Mouse (Mus musculus) Muller cell, postnatal 12 days (primary cell): ENCODE measurements around the gene Odc1.

ENCODE experiments used
- DNase-seq: peaks from one replicate; pipeline ENCODE4 v3.0.0-alpha.2; 2015; ENCODE audit errors: inconsistent ontology term

Odc1 gene

DNA sequence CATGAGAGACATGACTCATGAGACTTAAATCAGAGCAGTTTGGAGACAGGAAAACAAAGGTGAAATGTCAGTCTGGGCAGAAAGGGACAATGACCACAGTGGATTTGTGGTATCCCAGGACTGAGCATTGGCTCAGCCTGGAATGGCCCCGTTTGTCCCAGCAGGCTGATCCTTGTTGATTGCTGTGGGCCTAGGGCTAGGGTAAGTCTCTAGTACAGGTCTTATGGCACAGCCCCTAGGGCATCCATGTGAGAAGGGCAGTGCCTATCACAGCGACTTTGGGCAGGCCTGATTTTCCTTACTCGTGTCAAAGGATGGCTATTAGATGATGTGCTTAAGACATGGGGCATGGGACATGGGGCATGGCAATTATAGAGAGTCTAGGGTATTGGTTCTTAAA is 41.4 kb downstream of the Odc1 start:
- no peak for DNase-seq

DNA sequence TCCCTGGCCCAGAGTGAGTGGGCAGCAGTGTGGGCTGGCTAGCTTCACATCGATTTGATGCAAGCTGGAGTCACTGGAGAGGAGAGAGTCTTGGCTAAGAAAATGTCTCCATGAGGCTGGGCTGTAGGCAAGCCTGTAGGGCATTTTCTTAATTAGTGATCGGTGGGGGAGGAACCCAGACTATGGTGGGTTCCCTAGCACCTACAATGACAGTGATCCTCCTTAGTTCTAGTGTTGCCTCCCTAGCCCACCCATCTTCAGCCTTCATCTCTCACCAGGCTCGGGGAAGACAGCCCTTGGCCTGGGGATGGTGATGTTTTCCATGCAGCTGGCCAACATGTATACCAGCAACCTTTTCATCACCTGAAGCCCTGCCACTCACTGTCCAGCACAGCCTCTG is 43.8 kb downstream of the Odc1 start:
- DNase-seq, result no peak

DNA sequence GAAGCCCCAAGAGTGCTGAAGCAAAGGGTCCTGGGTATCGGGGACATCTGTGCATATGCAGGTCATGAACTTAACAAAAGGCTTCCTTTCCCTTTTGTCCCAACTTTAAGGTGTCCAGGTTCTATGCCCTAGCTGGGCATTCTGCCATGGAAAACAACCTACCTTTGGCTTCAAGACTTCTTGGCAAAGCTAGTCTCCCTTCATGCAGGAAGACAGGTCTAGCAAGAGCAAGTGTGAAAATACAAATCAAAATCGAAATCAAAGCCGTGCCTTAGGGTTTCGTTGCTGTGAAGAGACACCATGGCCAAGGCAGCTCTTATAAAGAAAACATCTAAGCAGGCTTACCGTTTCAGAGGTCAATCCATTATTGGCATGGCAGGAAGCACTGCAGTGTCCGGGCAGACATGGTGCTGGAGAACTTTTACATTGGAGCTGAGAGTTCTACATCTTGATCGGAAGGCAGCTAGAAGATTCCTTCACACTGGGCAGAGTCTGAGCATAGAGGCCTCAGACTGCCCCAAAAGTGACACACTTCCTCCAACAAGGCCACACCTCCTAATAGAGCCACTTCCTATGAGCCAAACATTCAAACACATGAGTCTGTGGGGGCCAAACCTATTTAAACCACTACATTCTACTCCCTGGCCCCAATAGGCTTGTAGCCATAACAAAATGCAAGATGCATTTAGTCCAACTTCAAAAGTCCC is 44.5 kb downstream of the Odc1 start:
- DNase-seq, result no peak

DNA sequence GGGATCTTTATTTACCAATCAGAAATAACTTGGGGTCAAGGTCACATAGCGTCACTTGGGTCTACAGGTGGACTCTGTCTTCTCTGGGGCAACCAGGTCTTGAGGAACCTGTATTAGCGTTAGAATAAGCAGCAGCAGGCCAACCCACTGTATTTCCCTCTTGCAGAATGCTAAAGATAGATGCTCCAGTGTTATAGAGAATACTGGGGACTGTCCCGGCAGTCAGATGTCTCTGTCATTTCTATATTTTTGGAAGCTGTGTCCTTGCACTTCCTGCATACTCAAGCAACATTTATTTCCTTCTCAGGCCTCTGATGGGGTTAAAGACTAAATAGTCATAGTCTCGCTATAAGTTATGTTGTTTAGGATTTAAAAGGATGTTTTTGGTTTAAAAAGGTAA is 46.7 kb downstream of the Odc1 start:
- DNase-seq, result no peak

DNA sequence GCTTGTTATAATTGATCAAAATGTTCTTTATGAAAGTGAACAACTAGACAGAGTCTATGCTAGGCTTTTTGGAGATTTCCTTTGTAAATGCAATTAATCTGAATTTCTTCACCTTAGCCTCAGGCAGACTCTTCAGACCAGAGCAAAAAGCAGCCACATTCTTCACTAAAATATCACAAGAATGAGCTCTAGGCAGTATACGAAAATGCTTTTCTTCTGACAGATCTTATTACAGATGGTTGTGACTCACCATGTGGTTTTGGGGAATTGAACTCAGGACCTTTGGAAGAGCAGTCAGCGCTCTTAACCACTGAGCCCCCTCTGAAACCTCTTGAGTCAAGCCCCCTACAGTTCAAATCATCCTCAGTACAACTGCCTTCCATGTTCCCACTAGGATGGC is 49.4 kb downstream of the Odc1 start:
- peak; percentile 92 for DNase-seq

DNA sequence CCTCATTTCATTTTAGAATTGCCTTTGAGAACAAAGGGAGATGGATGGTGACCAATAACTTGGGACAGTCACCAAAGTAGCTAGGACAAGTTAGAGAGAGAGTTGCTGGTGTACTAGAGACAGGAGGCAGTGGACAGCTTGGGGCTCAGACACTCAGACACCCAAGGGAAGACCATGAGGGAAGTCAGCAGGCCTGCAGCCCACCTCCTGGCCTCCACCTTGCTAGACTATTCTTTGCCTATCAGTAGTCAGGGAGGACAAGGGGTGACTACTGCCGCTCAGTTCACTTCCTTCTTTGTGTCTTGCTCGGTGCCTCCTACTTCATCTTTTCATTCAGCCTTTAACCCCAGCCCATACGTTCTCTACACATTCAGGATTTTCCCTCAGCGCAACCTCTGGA is 50.1 kb downstream of the Odc1 start:
- DNase-seq, result no peak

DNA sequence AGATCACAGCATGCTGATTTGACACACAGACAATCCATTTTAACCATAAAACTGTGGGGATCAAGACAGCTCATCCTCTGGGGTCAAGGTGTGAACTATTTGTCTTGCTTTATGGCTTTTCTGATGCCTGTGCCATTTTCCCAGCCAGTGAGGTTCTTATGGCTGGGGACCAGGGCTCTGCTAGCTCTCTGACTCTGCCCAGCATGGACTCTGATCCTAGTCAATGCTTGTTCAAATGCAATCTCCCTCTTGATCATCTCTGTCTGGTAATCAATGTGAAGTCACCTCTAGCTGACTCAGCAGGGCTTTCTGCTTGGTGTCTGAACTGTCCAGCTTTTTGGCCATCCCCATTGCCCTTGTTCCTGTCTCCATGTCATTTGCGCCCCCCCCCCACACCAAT is 50.6 kb downstream of the Odc1 start:
- DNase-seq, result no peak
